Mouse (Mus musculus) cerebral cortex, adult 2 months (tissue): ENCODE data around the gene Mical2.

ENCODE experiments used
- WGBS: fragments of 180-500 bp; shearing (Covaris S2); methylation state at CpG from one replicate; pipeline ENCODE4 v1.1.7; 2018; 5-methylcytosine and 5-hydroxymethylcytosine counted together

Gene Mical2

DNA sequence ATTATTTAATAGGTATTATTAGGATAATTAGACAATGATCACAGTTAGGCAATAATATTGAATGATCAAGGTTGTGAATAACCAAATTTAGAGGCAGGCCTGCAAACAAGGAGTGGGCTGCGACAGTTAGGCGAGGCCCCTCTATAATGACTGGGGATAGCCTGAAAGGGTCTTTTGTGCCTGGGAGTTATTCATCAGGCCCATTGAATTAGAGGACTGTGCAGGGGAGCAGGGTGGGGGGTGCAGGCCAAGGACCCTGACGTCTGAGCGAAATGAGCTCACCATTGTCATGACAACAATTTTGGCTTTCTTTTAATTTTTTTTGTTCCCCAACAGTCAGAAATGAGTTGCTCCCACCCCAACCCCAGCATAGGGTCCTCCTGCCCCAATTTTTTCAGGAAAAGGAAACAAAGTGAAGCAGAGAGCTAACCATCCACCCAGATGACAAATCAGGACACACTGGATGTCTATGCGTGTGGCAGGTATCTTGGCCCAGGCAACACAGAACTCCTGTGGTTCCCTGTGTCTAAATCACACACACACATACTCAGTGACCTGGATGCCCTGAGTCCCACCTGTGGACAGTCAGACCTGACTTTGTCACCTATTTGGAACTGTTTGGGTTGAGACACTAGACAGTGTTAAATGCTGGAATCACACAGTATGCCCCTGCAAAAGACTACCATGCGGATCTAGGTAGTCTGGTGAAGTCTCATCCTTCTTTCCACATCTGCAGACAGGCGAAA, 173.9 kb downstream of the Mical2 start:
- 82% methylated on average over 7 of the region's 7 CpGs for WGBS

DNA sequence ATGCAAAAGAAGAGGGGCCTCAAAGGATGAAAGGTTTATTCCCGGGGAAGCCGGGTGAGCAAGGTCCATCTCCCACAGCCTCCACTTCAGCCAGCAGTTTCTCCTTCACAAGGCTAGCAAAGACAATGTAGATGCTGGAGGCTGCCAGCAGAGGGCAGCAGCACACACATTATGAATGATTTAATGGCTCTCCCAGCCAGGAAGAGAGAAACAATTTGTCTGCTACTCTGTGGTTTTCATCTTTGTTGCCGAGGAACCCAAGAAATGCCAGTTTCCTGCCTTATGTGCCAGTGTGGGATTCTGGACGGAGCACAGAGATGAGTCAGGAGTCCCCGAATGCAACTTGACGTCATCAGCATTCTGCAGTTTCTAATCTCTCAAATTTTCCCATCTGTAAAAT, 174.5 kb downstream of the Mical2 start:
- 31% methylated on average over 6 of the region's 6 CpGs for WGBS

DNA sequence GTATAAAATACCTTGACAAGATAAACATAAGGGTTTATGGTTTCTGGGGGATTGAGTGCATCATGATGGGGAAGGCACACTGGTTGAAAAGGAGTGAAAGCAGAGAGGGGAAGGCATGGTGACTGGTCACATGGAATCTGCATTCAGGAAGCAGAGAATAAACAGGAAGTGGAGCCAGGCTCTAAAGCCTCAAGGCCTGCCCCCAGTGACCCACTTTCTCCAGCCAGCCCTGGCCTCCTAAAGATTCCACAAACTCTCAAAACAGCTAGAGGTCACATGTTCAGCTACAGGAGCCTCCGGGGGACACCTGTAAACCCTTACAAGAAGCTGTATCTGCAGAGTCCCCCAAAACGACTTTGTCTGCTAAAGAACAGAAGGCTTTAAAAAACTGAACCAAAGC, 179.4 kb downstream of the Mical2 start:
- 47% methylated on average over 2 of the region's 2 CpGs for WGBS

DNA sequence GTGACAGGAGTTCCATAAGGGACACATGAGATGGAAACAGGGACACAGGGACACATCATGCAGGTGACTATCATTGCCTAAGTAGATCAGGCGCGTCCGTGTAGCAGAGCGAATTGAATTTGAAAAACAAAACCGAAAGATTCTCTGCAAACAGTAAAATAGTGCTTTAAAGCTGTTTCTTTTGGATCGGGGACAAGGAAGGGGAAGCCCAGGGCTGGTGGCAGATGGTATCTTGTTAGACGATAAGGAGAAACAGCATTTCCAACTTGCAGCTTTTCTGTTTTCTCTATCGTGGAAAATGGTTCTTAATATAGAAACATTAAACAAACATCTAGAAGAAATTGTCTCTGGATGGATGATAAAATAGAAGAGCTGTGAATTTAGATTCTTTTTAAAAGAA, 179.9 kb downstream of the Mical2 start:
- WGBS, result 39% methylated on average over 8 of the region's 8 CpGs

DNA sequence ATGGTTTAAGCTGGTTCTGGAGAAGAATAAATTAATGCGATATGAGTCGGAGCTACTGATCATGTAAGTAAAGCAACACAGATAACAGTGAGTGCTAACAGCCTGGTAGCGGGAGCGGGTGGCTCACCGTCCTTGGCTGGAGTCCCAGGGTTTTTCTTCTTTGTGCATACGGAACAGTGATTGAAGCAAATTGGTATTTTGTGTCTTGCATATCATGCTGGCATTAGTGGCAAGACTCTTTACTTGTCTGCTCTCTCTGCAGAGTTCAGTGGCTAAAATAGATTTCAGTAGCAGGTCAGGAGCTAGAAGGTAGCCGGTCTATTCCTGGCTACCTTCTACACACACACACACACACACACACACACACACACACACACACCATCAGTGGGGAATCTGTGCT, 181.9 kb downstream of the Mical2 start:
- WGBS, result 51% methylated on average over 7 of the region's 7 CpGs

DNA sequence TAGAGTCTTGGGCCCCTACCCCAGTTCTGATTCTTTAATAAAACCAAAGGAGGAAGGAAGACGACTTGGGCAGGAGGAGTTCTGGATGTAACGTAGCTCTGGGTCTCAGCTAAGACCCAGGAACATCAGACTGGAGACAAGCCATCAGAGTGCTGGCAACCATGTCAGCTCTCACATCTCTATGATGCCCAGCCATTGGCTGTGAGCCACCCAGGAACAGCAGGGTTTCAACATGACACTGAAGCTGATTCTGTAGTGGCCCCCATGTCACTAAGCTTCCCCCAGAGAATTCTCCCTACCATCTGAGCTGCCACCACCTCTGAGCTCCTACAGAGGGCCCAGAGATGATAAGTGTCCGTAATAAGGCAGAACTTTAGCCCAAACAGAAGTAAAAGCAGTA, 184.3 kb downstream of the Mical2 start:
- 97% methylated on average over 3 of the region's 3 CpGs for WGBS

DNA sequence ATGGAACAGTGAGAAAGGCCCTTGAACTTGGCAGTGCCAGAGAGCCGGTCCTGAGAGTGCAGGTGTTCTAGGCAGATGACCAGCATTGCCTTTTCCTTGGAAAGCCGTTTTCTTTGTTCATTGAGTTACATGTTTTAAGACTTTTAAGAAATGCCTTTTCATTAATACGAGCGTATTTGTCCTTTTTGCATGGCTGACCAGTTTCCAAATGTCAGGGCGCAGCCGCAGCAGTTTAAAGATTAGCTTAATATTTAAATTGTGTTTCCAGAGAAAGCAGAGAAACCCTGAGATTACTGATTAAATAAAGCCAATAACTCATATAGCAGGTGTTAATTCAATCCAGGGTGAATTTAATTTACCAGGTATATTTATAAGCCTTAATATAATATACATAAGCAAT, 187.6 kb downstream of the Mical2 start:
- 92% methylated on average over 6 of the region's 6 CpGs for WGBS

DNA sequence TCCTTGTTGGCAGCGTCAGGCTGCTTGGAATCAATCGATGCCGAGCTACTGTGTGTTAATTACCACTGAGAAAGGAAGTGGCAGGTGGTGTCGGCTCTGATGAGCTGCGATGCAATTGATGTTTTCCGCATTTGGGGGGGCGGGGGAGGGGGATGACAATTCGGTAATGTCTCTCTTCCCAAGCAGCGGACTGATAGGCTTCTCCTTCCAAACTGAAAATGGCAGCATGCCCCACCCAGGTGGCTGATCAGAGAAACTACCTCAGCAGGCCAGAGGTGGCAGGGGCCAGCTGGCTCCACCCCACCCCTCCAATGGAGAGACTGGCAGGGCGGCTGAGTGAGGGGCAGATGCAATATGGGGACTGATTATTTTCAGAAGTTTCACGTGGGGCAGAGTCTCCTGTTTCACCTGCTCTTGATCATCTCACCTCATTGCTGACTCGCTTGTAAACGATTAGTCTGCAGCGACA, 190.4 kb downstream of the Mical2 start:
- 18% methylated on average over 14 of the region's 14 CpGs for WGBS

DNA sequence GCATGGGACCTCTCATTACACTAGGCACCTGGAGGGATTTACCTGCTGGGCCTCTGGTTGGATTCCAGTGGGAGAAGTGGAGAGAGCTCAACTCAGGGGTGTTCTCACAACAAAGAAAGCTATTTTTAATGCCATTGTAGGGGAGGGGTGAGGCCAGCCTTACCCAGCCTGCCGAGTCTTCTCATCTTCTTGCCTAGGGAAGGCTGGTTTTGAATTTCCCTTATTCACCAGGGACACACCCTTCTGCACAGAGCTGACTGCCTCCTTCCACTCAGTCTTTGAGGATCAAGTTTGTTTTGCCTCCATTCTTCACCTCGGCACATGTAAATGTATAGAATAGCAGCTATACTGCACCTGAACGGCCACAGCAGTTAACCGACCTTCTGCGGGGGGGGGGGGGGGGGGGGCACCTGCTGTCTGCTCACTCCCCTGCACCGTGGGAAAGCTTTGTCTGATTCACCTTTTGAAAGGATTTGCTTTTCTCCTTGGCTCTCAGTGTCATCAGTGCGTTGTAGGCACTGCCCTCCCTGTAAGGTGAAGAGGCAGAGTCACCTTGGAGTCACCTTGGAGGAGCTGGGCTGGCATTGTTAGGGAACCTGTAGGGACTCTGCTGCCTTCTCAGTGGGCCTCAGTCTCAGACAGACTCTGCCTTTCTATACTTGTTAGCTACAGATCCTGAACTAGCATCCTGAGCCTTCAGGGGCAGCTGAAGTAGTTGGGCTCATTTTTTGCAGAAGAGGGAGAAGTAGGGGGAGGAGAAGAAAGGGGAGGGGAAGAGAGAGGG, 191.3 kb downstream of the Mical2 start:
- WGBS, result 31% methylated on average over 7 of the region's 7 CpGs

DNA sequence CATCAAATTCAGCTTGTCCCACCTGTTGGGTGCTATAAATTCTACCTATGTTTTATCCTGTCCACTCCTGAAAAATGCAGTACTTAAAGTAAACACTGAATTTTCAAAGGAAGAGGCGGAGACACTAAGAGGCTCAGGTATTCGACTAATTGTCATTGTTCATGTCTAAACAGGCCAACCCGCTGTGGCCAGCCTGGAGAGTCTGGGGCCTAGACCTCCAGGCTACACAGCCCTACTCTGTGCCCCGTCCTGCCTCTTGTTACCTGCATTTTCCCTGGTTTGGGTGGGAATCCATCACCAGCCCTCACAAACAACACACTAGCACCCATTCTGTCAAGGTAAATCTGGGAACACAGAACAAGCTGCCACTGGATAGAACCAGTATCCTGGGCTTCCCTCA, 191.9 kb downstream of the Mical2 start:
- WGBS, result 83% methylated on average over 4 of the region's 4 CpGs

DNA sequence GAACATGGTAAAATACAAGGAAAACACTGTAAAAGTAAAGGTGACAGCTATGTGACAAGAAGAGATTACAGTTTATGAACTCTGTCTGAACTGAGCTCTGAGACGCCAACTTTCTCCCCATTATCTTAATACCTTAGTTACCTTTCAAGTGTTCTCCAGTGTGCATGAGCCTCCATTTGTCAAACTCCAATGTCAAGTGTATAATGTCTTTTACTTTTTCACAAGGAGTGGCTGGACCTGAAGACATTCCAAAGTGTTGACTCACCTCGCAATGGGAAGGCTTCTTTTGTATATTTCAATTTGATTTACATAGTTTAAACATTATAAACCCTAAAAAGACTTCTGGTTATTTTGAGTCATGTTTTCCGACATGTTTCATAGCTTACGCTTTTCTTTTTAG, 197.8 kb downstream of the Mical2 start:
- WGBS, result 87% methylated on average over 4 of the region's 4 CpGs

DNA sequence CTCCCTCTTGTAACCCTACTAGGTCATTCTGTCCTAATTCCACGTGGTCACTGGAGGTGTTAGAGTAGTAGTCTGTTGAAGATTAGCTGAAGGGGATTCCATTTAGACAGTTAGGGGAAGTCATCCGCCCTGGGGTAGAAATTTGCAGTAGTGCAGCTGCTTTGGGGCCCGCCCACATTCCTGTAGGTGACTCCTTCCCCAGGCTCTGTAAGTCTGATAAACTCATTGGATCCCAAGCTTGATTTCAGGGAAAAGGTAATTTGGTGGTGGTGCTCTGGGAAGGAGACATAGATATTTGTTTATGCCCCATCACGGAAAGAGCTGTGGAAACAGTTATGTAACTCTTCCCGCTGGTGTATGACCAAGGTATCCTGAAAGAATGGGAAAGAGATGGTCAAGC, 201.2 kb downstream of the Mical2 start:
- WGBS, result 72% methylated on average over 5 of the region's 5 CpGs

DNA sequence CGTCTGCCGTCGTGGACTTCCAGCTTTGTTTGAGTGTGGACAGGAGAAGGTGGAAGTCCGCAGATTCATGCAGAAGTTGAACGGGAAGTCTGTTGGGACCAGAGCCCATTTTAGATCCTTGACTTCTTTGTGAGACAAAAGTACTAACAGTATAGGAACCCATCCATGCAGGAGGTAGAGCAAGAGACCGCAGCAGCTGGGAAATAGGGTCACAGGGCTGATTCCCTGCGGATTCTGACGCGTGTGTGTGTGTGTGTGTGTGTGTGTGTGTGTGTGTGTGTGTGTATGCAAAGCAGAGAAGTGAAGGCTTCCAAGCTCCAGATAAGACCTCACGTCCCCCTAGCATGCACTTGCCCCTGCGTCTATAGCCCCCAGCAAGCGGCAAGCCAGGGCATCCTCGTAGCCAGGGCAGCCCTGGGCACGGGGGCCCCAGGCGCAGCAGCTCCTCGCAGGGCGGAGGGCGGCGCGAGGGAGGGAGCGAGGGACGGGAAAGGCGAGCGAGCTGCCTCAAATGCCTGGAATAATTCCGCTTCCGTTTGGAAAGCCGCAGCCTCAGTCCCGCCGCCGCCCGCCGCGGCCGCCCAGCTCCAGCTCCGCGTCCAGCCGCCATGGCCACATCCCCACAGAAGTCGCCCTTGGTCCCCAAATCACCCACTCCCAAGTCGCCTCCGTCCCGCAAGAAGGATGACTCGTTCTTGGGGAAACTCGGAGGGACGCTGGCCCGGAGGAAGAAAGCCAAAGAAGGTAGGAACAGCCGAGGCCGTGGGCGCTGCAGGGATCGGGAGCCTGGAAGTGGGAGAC, 201.9 kb downstream of the Mical2 start, which contains the start of gene Parva:
Parva (plus strand) TSS at position 149 of the 801 bp plus-strand sequence.
- 3% methylated on average over 49 of the region's 49 CpGs for WGBS

DNA sequence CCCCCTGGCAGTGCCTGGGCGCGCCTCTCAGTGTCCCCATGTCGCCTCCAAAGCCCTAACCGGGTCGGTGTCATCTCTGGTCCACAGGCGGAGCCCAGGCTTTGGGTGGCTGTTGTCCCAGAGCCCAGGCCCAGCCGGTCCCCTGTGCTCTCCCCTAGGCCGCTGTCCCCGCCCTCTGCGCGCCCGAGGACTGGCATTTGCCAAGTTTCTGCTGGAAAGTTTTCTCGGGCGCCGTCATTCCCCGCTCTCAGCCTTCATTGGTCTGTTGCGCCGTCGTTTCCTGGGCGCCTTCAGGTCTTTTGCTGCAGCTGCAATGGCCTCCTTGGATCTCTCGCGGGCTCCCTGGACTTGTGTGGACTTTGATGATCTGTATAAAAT, 202.5 kb downstream of the Mical2 start:
- under 1% methylated on average over 22 of the region's 22 CpGs for WGBS

DNA sequence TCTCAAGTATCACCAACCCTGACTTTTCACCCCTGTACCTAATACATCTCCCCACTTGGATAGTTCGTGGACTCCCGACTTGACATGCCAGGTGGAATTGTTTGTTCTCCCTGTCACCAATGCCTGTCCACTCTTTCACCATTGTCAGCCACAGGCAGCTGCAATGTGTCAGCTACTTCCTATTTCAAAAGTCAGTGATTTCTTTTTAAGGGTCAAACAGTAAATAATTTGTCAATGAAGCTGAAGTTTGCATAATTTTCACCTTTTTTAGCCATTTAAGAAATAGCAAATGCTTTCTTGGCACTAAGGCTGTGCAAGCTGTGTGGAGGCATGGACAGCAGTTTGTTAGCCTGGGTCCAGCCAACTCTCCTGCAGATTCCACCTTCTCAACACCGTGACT, 214.2 kb downstream of the Mical2 start:
- WGBS, result 93% methylated on average over 3 of the region's 3 CpGs

DNA sequence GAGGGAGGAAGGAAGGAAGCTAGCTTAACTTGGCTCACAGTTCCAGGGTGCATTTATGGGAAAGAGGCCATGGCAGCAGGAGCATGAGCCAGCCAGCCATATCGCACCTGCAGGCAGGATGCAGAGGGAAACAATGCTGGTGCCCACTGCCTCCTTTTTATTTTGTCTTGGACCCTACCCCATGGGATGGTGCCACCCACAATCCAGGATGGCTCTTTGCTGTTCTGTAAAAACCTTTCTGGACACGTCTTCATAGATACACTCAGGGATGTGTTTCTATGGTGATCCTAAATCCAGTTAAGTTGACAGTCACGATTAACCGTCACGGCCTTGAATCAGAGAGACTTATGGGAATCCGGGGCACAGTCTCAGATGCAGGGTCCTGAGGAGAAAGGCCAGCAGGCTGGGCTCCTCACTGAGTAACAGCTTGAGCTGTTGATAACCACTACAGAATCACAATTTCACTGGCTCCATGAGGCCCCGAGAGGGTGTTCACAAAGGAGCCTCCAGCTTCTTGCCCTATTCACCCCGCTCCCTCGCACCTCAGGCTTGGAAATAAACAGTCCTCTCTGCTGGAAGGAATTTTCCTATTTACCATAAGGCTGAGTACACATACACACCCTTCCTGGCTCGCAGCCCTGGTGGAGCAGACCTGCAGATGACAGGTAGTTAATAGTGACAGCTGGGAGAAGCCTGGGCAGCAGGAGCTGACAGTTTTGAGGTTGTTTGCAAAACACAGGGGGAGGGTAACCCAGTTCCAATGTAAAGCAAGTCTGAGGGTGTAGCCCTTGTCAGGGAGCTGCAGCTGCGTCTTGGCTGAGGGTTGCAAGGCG, 218.7 kb downstream of the Mical2 start:
- 68% methylated on average over 12 of the region's 12 CpGs for WGBS

DNA sequence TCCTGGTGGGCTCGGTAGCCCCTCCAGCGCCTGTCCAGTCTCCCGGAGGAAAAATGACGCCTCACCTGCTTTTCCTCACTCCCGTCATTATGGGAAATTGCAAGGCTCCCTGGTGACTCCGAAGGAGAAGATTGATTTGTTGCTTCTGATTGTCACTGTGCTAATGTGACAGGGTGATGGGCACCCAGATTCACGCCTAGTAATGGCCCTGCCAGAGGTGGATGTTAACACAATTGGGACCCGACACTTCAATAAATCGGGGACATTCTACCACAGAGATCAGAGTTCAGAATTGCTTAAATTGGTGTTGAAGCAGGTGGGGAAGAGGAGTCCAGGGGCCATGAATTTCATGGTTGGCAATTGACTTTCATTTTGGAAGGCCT, 219.3 kb downstream of the Mical2 start:
- WGBS, result 76% methylated on average over 9 of the region's 9 CpGs

DNA sequence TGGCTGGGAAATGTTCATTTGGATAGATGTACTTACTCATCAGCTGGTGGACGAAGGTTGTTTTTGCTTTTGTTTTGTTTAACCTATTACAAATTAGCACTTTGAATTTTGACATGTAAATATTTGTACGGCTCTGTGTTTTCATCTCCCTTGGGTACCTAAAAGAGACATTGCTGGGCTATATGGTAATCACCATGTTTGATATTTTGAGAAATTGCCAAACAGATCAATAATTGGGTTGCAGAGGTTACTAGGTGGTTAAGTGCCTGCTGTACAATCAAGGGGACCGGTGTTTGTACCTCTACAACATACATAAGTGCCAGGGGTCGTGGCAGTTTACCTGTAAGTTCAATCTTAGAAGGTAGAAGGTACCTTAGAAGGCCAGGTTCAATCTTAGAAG, 220.8 kb downstream of the Mical2 start:
- 92% methylated on average over 4 of the region's 4 CpGs for WGBS

DNA sequence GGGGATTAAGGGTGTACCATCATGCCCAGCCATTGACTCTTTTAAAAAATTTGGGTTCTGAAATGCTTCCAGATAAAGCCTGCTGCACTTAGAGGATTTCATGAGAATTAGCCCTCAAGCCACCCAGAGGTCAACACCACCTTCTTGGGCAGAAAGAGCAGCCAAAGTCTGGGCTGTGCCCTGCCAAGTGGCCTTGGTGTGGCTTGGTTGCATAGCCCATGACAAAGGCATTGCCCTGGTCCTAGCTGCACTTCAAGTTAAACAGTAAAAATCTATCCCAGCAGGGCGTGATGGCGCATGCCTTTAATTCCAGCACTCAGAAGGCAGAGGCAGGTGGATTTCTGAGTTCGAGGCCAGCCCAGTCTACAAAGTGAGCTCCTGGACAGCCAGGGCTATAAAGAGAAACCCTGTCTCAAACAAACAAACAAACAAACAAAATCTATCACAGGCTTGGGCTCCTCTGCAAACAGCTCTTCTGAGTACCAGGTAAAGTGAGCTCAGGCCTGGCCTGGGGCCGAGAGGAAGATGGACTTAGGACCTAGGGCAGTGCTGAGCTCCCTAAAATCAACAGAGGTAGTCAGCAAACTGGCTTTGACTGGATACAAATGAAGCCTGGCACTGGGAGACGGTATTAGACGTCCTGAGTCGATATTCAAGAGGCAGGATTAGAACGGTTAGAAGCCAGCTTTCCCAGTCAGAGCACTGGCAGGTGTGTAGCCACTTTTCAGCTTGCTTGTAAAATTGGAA, 224.5 kb downstream of the Mical2 start:
- 95% methylated on average over 8 of the region's 8 CpGs for WGBS

DNA sequence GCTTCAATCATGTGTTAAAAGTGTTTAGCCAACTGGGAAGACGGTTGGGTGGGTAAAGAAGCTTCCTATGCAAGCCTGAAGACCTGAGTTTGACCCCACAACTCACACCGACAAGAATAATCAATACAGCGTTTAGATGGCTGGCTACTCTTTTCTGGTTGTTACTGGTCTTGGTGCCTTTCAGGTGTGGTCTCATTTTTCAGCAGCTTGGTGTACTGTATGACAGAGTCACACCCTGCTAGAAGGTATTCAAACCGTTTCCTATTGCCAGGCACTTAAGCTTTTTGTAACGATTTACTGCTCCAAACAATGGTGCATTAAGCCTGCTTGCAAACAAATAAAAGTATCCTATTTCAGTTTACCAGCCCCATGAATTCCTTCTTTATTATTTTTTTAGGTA, 226.8 kb downstream of the Mical2 start:
- WGBS, result 69% methylated on average over 5 of the region's 5 CpGs

DNA sequence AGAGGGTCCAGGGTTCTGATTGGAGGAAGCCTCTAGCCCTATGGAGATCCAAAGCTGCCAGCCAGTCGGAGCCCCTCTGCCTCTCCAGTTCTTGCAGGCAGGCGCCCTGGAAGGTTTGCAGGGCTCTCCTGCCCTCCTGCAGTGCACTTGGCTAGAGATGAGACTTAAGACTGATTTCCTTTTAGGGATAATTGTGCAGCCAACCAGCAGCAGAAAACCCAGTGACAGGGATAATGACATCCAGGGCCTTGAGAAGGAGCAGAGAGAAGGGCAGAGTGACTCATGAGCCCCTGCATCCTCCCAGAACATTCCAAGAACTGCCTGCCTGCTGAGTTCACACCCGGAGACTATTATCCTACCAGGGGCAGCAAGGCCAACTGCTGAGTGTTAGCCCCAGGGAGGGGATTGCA, 228.2 kb downstream of the Mical2 start:
- WGBS, result 65% methylated on average over 3 of the region's 3 CpGs
